Mouse (Mus musculus) kidney, postnatal 4 days (tissue): ENCODE results near the gene Trim24.

Experiments used
- DNase-seq, 2 experiments: peaks; one replicate each; pipeline ENCODE4 v3.0.0; 2021; ENCODE audit warnings: mixed read lengths in 2 of 2

Gene Trim24

GRCm38 (mm10) chr6:37863961-37864730 is 6.5 kb upstream of the Trim24 start:
- no peak for DNase-seq

- DNase-seq: peak; percentile 68 to 81
Observed at GRCm38 (mm10) chr6:37871137-37871851, 683 bp downstream of the Trim24 start.

GRCm38 (mm10) chr6:37872861-37873260 is 2.2 kb downstream of the Trim24 start:
- DNase-seq: peak in 1 of 2 experiments; percentile 6

GRCm38 (mm10) chr6:37873731-37874130 is 3.1 kb downstream of the Trim24 start:
- no peak for DNase-seq

GRCm38 (mm10) chr6:37878206-37878605 is 7.6 kb downstream of the Trim24 start:
- no peak for DNase-seq

GRCm38 (mm10) chr6:37880586-37880985 is 10.0 kb downstream of the Trim24 start:
- DNase-seq: no peak

GRCm38 (mm10) chr6:37893586-37893985 is 23.0 kb downstream of the Trim24 start:
- DNase-seq: no peak

GRCm38 (mm10) chr6:37895646-37896435 is 25.2 kb downstream of the Trim24 start:
- peak; percentile 46 to 60 for DNase-seq

GRCm38 (mm10) chr6:37900221-37900620 is 29.6 kb downstream of the Trim24 start:
- no peak for DNase-seq

GRCm38 (mm10) chr6:37901791-37902190 is 31.2 kb downstream of the Trim24 start:
- no peak for DNase-seq

GRCm38 (mm10) chr6:37903810-37904209 is 33.2 kb downstream of the Trim24 start:
- no peak for DNase-seq

- DNase-seq: no peak
Observed at GRCm38 (mm10) chr6:37913525-37913924, 42.9 kb downstream of the Trim24 start.

- no peak for DNase-seq
Observed at GRCm38 (mm10) chr6:37925104-37925503, 54.5 kb downstream of the Trim24 start.

- no peak for DNase-seq
Observed at GRCm38 (mm10) chr6:37926751-37927150, 56.1 kb downstream of the Trim24 start.

- DNase-seq: no peak
Observed at GRCm38 (mm10) chr6:37936498-37936897, 65.9 kb downstream of the Trim24 start.

GRCm38 (mm10) chr6:37951306-37951705 is 80.7 kb downstream of the Trim24 start:
- DNase-seq: no peak

- no peak for DNase-seq
Observed at GRCm38 (mm10) chr6:37967386-37967785, 96.8 kb downstream of the Trim24 start.

- DNase-seq: peak; percentile 50 to 60
Observed at GRCm38 (mm10) chr6:38007459-38007858, 136.8 kb downstream of the Trim24 start.

- no peak for DNase-seq
Observed at GRCm38 (mm10) chr6:38012829-38013228, 142.2 kb downstream of the Trim24 start.
